8 mouse cellular contexts compared by ENCODE assay signal in genomic region chr9:59616622-59617306, GRCm38 (mm10). TPM values are rescaled to one million over a fixed set of nuclear protein-coding genes. Genes with fewer than 3 reads are reported as not detected.
DNase-seq lines count a peak whose midpoint lies in the region; ATAC-seq lines count a peak whose summit lies in the region.

Gene Parp6, plus strand, starts transcription at chr9:59617284.

- ATAC-seq in inflammation-experienced regulatory T-cells, adult 6 months, result peak; percentile 93
- peak; percentile 100 for ATAC-seq in megakaryocyte-erythroid progenitor cell, adult 5-6 weeks (replicated peaks; ENCODE audit: low FRiP score, low TSS enrichment, poor library complexity, severe bottlenecking)

- peak; percentile 100 for DNase-seq in adrenal gland, adult (ENCODE audit: inconsistent age in 2 of 2, low spot score in 1 of 2)
- peak; percentile 98 for DNase-seq in embryo, embryonic 10.5 days (ENCODE audit: low spot score)
- peak; percentile 100 for DNase-seq in gastrocnemius, postnatal 14 days
- peak; percentile 99 to 100 for DNase-seq in left cerebral cortex, postnatal 10 days (ENCODE audit: extremely low spot score in 1 of 2, low spot score in 2 of 2)
- DNase-seq in right cerebral cortex, postnatal 25 days, result peak; percentile 100
- peak; percentile 100 for DNase-seq in urinary bladder, postnatal 4 days (ENCODE audit: low spot score in 2 of 2)

- intact Hi-C loops in gastrocnemius, postnatal 14 days (cut with DNase I; ENCODE audit: low total_unique reads), result no loop called here
- intact Hi-C loops in left cerebral cortex, postnatal 10 days (cut with DNase I), result loop anchor here (5.0 kb wide), 1 partner anchor 36 kb away; no protein-coding TSS in a partner anchor

RNA-seq across cellular contexts. Expression of gene Parp6, which starts in this region (rescaled TPM):
- total RNA-seq in gastrocnemius, postnatal 14 days (2021), result 10 to 100 TPM; 12.3 to 13.8 TPM
- polyA plus RNA-seq in inflammation-experienced regulatory T-cells, adult 6 months (2017; shearing (Covaris generic)), result 10 to 100 TPM; 17.2 to 62.5 (median 46.8) TPM
- 100 to 1,000 TPM; 210 to 217 TPM for total RNA-seq in left cerebral cortex, postnatal 10 days (2021)
- total RNA-seq in megakaryocyte-erythroid progenitor cell, adult 5-6 weeks (2014; fragmentation: Nextera tagmentation), result 27.1 and 39.6 TPM in 2 replicates
- 19.8 and 34.7 TPM in 2 replicates for total RNA-seq in megakaryocyte-erythroid progenitor cell, adult 5-6 weeks (2017)

Comparison
In these comparisons a context has a peak if more than half of its experiments do, and no peak if none do; other contexts are left out.
1. Peak in every context shown above with its lines: DNase-seq and ATAC-seq.
2. RNA of gene Parp6 (total RNA-seq): 210 to 217 TPM in left cerebral cortex, postnatal 10 days; 19.8 to 39.6 TPM in megakaryocyte-erythroid progenitor cell, adult 5-6 weeks and 12.3 to 13.8 TPM in gastrocnemius, postnatal 14 days; every median in the first group is over 4 times any median in the second.